Mouse (Mus musculus) myocyte (in vitro differentiated cells): ENCODE measurements around the gene Cltb.

ENCODE experiments used
- E2F4 ChIP-seq: IDR thresholded peaks from one replicate; pipeline ENCODE4 v1.6.1; 2011; ENCODE audit warnings: mild to moderate bottlenecking, control low read depth, moderate library complexity; ENCODE audit not compliant: insufficient read depth
- MAX ChIP-seq: IDR thresholded peaks from one replicate; pipeline ENCODE4 v1.6.1; 2011; ENCODE audit warnings: low read depth, mild to moderate bottlenecking, control low read depth
- MYOD1 ChIP-seq, 3 experiments: IDR thresholded peaks; one replicate each; pipeline ENCODE4 v1.6.1; 2011; ENCODE audit warnings: control low read depth in 2 of 3, low read depth in 2 of 3, mild to moderate bottlenecking in 2 of 3, moderate library complexity in 1 of 3; ENCODE audit not compliant: insufficient read length in 2 of 3, control insufficient read depth in 1 of 3
- MYOG ChIP-seq, 3 experiments: IDR thresholded peaks; one replicate each; pipeline ENCODE4 v1.6.1; 2011; ENCODE audit warnings: control low read depth in 2 of 3, low read depth in 2 of 3, mild to moderate bottlenecking in 2 of 3; ENCODE audit not compliant: insufficient read length in 2 of 3, control insufficient read depth in 1 of 3, insufficient read depth in 1 of 3
- POLR2A ChIP-seq: IDR thresholded peaks from one replicate; pipeline ENCODE4 v1.6.1; 2011; ENCODE audit warnings: low read depth, mild to moderate bottlenecking, control low read depth, moderate library complexity; ENCODE audit not compliant: insufficient read length
- POLR2AphosphoS2 ChIP-seq: IDR thresholded peaks from one replicate; pipeline ENCODE4 v1.6.1; 2011; ENCODE audit warnings: low read depth, control low read depth; ENCODE audit not compliant: insufficient read length
- SRF ChIP-seq: IDR thresholded peaks from one replicate; pipeline ENCODE4 v1.6.1; 2011; ENCODE audit warnings: low read depth; ENCODE audit not compliant: control insufficient read depth, insufficient read length
- TCF12 ChIP-seq: IDR thresholded peaks from one replicate; pipeline ENCODE4 v1.6.1; 2011; ENCODE audit warnings: mild to moderate bottlenecking, control low read depth; ENCODE audit not compliant: poor library complexity, insufficient read depth, severe bottlenecking
- TCF3 ChIP-seq: IDR thresholded peaks from one replicate; pipeline ENCODE4 v1.6.1; 2011; ENCODE audit warnings: low read depth, control low read depth; ENCODE audit not compliant: insufficient read length
- USF1 ChIP-seq: IDR thresholded peaks from one replicate; pipeline ENCODE4 v1.6.1; 2011; ENCODE audit warnings: low read depth, mild to moderate bottlenecking, control low read depth, moderate library complexity

DNA sequence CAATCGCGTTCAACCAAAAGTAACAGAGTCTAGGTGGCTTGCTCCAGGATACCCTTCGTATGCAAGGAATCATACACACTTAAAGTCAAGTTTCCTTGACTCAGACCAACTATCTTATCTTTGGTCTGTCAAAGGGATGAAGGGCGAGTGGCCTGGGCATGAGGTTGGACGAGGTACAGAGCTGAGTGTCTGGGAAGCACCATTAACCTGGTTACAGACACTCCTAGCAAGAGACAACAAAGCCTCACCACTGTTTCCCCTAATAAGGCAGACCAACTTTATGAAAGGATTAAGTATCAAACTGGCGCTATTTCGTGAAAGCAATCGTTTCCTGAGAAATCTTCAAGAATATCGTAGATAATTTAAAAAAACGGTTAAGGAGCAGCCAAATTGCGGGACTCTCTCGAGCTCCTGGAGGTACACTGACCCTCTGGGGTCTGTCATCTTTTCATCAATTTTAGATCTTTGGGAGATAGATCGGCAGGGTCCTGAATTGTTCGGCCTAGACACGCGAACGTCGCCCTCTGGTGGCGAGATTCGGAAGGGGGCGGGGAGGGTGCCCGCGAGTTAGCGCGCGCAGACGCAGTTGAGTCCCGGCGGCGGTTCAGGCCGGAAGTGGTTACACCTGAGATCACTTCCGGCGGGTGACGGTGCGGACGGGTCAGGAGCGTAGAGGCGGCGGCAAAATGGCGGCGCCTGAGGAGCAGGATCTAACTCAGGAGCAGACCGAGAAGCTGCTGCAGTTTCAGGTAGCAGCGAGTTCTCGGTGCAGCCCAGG lies 10.2 kb upstream of the Cltb start, which contains the start of gene Faf2:
- TF ChIP-seq MAX, result no peak
- peak; percentile 84 for TF ChIP-seq POLR2A
- TF ChIP-seq POLR2AphosphoS2, result peak; percentile 86
- no peak for TF ChIP-seq TCF3
- TF ChIP-seq MYOD1 (IDR thresholded peaks at IDR 0.05; ENCODE audit: control insufficient read depth in 1 of 3, insufficient read length in 2 of 3, low read depth in 2 of 3), result no peak
- no peak for TF ChIP-seq E2F4
- TF ChIP-seq USF1, result no peak
- no peak for TF ChIP-seq SRF
- no peak for TF ChIP-seq TCF12
- peak in 1 of 3 experiments; percentile 4 for TF ChIP-seq MYOG (IDR thresholded peaks at IDR 0.05; ENCODE audit: control insufficient read depth in 1 of 3, insufficient read depth in 1 of 3, insufficient read length in 2 of 3, low read depth in 2 of 3)
